Mouse (Mus musculus): ENCODE measurements around the gene Gm3250.
"Not testable (repeated sequence)": the region's sequence is repeated elsewhere in the genome, so short reads cannot be mapped to it uniquely, and the experiment has no call there.

Gm3250 gene

DNA sequence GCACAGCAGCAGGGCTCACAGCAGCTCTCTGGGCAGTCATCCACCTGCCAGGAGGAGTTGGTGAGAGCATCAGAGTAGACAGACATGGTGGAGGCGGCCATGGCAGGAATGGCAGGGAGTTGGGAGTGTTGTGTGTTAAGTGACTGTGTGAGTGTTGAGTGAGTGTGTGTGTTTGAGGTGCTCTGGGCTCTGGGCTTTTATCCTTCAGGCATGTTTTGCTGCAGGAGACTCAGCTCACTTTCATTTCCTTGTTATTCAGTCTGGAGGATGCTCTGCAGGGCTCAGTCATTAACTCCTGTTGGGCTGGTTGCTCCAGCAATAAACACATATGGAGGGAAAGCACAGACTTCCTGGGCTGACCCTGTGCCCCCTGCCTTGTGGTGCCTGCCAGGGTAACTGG lies at the start of gene Gm3250:
Gene Gm3250 (minus strand): TSS at position 101 of the 400 bp plus-strand sequence.
- not testable (repeated sequence) for DNase-seq

DNA sequence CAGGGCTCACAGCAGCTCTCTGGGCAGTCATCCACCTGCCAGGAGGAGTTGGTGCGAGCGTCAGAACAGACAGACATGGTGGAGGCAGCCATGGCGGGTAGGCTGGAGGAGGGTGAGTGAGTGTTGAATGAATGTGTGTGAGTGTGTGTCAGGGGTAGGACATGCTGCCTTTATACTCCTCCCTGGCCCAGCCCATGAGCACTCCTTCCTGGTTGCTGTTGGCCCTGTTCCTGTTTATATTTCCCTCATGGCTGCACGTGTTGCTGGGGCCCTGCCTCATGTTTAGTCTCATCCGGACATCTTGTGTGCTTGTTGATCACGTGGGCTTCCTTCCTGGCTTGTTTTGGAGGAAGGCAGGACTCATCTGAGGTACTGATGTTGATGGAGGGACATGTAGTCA lies 44.6 kb upstream of the Gm3250 start, which contains the start of gene Krtap10-4:
Gene Krtap10-4 (minus strand): TSS at position 145 of the 400 bp plus-strand sequence.
- DNase-seq = no peak

DNA sequence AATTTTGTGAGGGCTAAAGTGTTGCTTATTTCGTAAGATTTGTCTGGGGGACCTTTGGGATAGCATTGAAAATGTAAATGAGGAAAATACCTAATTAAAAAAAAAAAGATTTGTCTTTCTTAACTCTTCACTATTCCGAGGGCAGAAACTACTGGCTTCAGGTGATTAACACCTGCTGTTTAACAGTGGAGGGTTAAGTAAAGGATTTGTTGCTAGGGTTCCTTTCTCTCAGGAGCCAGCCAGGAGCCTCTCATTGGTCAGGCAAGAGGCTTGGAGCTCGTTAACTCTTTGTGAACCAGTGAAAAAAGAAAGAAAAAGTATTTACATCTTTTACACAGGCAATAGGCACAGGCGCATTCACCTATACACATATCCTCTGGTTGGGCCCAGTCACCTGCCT lies 36.9 kb upstream of the Gm3250 start:
- no peak for DNase-seq

DNA sequence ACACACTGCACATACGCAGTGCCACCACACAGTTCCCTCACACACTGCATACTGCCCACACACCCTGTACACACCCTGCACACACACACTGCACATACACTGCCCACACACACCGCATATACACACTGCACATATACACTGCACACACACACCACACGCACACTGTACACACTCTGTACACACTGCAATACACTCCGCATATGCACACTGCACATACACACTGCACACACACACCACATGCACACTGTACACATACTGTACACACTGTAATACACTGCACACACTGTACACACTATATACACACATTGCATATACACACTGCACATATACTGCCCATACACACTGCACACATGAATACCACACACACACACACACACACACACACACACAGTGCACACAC lies 36.2 kb upstream of the Gm3250 start:
- DNase-seq = no peak

DNA sequence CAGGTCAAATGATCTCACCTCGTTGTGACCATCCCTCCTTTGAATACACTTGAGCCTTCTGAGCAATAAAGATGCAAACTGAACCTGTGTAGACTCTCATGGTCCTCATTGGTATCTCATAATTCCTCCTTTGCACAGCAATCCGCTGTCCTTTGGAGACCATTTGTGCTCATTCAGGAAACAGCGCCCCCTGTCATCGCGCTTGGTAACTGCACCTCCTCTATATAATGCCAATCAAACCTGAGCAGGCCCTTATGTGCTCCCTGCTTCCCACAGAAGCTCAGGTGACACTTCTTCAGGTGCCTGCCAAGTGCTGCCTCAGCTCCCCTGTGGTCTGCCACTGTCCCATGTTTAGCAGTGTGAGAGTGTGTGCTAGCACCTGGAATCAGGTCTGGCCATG lies 33.2 kb upstream of the Gm3250 start:
- DNase-seq = no peak

DNA sequence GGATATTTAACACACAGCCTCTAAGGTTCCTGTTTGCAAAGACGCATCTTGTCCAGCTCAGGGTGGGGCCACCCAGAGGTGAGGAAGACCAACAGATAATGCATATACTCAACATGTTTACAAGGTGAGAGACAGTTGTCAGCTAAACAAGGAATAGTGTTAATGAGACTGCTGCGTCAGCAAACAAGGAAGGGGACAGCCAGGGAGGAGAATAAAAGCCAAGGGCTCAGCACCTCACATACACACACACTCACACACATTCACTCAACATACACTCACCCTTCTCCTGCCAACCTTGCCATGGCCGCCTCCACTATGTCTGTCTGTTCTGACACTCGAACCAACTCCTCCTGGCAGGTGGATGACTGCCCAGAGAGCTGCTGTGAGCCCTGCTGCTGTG lies 32.0 kb upstream of the Gm3250 start, which contains the start of gene Gm2696:
Gene Gm2696 (plus strand): TSS at position 301 of the 400 bp plus-strand sequence.
- no peak for DNase-seq

DNA sequence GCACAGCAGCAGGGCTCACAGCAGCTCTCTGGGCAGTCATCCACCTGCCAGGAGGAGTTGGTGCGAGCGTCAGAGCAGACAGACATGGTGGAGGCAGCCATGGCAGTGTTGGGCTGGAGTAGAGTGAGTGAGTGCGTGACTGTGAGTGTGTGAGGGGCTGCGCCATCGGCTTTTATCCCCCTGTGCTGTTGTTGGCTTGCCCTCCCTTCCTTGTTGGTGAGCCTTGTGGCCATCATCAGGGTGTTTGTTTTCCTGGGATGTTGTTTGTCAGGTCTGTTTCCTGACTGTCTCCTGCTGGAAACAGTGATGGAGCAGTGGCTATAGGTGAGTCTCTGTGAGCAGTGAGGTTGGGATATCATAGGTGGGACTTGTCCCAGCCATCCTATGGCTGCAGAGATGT lies 29.4 kb upstream of the Gm3250 start, which contains the start of gene Gm9507:
Gene Gm9507 (minus strand): TSS at position 101 of the 400 bp plus-strand sequence.
- no peak for DNase-seq

DNA sequence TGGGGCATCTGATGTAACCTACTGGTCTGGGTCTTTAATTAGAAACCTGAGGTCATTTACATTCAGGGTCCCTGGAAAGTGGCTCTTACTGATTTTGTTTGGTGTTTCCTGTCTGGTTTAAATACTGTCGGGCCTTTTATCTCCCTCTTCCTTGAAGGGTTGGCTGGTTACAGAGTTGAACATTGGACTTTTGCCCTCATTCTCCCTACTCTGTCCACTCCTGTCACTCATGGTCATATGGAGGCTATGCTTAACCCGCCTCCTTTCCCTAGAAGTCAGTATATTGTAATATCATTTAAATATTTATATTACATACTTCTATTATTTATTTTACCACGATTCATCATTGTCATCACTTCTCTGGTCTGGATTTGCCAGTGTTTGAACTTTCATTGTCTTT lies 21.8 kb upstream of the Gm3250 start:
- DNase-seq = no peak

DNA sequence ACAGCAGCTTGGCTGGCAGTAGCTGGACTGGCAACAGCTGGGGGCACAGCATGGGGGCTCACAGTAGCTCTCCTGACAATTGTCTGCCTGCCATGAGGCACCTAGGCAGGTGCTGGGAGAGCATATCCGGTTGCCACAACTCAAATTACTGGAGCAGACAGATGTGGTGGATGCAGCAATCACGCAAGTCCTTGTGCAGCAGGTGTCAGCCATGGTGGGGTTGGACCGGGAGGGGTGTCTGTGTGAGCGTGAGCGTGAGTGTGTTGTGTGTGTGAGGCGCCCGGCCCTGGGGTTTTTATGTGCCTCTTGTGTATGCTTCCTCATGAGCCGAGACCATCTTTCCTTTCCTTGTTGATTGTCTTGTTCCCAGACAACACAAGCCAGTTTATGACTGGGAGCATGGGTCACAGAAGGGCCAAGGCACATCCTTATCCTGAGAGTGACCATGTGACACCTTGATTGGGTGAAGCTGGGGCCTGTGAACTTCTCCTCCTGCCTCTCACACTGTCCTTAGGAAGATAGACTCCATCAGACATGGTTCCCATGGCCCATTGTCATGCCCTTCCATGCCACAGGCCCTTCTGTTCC lies 16.7 kb upstream of the Gm3250 start, which contains the start of gene Gm19668:
Gene Gm19668 (minus strand): TSS at position 213 of the 588 bp plus-strand sequence.
- DNase-seq = no peak

DNA sequence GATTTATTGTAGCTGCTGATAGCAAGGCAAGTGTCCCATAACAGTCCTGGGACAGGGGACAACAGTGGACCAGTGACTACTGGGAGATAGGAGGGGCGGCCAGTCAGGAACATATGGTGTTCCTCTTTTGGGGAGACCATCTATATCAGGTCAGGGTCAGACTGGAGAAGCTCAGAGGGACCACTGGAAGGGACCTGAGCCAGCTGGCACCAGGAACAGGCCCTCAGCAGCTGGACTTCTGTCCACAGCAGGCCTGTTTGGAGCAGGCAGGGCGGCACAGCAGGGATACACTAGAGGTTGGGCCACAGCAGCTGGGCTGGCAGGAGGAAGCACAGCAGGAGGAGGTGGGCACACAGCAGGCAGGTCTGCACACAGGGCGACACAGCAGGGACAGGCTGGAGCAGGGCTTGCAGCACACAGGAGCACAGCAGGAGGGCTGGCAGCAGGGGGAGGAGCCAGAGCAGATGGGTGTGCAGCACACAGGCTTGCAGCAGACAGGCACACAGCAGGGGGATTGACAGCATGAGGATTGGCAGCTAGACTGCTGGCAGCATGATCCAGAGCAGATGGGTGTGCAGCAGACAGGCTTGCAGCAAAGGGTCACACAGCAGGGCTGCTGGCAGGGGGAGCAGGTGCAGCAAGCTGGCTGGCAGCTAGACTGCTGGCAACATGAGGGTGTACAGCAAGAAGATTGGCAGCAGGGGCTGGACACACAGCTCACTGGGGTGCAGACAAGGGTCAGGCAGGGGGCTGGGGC lies 16.0 kb upstream of the Gm3250 start:
- peak; percentile 26 for DNase-seq

DNA sequence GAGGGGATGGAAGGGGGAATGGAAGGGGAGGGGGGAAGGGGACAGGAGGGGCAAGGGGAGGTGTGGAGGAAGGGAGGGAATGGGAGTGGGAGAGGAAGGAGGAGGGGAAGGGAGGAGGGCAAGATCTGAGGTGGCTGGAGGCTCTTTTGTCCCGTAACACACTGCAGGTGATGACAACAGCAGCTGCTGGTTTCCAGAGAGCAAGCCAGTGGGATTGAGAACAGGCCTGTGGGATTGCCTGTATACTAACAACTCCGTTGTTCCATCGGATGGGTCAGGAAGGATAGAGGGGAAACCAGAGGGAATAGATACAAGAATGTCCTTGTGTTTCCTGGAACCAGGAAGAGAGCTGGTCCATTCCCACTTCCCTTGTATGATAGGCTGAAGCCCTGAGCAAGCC lies 15.3 kb upstream of the Gm3250 start:
- DNase-seq = no peak

DNA sequence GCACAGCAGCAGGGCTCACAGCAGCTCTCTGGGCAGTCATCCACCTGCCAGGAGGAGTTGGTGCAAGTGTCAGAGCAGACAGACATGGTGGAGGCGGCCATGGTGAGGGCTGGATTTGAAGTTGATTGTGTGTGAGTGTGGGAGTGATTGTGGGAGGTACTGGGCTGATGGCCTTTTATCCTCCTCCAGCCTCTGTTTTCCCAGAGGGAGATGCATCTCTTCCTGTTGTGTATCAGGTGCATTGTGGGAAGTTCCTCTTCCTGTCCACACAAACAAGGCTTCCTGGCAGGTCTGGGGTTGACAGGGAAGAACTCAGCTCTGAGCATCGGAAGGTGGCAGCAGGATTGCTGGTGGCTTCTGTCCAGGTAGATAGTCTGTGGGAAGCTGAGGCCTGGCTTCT lies 12.6 kb upstream of the Gm3250 start, which contains the start of gene Gm9639:
Gene Gm9639 (minus strand): TSS at position 101 of the 400 bp plus-strand sequence.
- no peak for DNase-seq

DNA sequence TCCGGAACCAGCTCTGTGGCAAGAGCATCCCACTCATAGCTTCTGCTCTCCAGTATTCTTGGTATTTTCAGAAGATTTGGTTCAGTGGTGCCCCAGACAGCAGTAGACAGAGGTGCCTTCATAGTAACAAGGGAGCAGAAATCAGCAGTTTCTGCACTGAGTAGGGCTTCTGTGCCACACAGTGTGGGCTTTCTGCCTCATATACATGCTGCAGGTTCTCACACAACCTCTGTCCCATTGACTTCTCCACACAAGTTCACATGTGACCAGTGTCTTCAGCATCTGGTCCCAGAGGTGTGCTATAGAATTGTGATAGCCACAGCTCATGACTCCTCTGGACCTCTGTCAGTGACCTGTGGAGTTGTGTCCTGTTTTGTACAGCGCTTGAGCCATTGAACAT lies 6.3 kb upstream of the Gm3250 start:
- no peak for DNase-seq

DNA sequence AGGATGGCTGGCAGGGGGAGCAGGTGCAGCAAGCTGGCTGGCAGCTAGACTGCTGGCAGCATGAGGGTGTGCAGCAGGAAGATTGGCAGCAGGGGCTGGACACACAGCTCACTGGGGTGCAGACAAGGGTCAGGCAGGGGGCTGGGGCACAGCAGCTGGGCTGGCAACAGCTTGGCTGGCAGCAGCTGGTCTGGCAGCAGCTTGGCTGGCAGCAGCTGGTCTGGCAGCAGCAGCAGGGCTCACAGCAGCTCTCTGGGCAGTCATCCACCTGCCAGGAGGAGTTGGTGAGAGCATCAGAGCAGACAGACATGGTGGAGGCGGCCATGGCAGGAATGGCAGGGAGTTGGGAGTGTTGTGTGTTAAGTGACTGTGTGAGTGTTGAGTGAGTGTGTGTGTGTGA lies 5.5 kb upstream of the Gm3250 start, which contains the start of gene Gm7137:
Gene Gm7137 (minus strand): TSS at position 325 of the 400 bp plus-strand sequence.
- DNase-seq = not testable (repeated sequence)

DNA sequence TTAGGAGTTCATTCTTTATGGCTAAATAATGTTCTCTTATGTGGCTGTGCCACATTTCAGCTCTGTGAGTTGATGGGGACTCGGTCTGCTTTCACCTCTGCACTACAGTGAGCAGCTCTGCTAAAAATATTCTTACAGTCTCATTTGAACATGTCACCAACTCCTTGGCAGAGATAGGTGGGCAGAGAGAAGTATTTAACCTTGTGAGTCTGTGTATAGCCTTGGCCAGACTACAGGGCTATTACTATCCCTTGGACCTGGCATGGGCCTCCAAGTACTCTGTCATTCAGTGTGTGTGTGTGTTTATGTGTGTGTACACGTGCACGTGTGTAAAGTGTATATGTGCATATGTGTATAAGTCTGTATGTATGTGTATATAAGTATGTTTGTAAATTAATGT lies 1.1 kb upstream of the Gm3250 start:
- DNase-seq = not testable (repeated sequence)

DNA sequence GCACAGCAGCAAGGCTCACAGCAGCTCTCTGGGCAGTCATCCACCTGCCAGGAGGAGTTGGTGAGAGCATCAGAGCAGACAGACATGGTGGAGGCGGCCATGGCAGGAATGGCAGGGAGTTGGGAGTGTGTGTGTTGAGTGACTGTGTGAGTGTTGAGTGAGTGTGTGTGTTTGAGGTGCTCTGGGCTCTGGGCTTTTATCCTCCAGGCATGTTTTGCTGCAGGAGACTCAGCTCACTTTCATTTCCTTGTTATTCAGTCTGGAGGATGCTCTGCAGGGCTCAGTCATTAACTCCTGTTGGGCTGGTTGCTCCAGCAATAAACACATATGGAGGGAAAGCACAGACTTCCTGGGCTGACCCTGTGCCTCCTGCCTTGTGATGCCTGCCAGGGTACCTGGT lies 5.5 kb downstream of the Gm3250 start, which contains the start of gene Gm7138:
Gene Gm7138 (minus strand): TSS at position 101 of the 400 bp plus-strand sequence.
- not testable (repeated sequence) for DNase-seq

DNA sequence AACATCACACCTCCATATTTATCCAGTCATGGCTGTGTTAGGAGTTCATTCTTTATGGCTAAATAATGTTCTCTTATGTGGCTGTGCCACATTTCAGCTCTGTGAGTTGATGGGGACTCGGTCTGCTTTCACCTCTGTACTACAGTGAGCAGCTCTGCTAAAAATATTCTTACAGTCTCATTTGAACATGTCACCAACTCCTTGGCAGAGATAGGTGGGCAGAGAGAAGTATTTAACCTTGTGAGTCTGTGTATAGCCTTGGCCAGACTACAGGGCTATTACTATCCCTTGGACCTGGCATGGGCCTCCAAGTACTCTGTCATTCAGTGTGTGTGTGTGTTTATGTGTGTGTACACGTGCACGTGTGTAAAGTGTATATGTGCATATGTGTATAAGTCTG lies 10.2 kb downstream of the Gm3250 start:
- DNase-seq = not testable (repeated sequence)

DNA sequence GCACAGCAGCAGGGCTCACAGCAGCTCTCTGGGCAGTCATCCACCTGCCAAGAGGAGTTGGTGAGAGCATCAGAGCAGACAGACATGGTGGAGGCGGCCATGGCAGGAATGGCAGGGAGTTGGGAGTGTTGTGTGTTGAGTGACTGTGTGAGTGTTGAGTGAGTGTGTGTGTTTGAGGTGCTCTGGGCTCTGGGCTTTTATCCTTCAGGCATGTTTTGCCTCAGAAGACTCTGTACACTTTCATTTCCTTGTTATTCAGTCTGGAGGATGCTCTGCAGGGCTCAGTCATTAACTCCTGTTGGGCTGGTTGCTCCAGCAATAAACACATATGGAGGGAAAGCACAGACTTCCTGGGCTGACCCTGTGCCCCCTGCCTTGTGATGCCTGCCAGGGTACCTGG lies 11.1 kb downstream of the Gm3250 start, which contains the start of gene Gm3238:
Gene Gm3238 (minus strand): TSS at position 101 of the 400 bp plus-strand sequence.
- not testable (repeated sequence) for DNase-seq

DNA sequence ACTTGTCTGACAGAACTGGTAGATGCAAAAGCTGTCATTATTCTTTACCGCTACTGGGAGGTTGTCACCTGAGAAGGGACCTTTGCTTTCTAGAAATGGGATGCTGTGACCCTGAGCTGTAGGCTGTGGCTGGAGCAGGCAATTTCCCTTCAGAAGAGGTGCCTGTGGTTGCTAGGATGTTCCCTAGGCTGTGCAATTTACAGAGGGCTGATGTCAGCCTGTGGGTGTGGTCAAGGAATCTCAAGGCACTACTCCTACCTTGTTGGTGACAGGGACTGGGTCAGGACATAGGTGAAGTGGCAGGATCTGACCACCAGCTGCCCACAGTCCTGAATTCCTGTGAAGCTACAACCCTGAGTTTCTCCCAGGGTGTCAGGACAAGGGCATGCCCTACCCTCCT lies 12.6 kb downstream of the Gm3250 start:
- DNase-seq = no peak

DNA sequence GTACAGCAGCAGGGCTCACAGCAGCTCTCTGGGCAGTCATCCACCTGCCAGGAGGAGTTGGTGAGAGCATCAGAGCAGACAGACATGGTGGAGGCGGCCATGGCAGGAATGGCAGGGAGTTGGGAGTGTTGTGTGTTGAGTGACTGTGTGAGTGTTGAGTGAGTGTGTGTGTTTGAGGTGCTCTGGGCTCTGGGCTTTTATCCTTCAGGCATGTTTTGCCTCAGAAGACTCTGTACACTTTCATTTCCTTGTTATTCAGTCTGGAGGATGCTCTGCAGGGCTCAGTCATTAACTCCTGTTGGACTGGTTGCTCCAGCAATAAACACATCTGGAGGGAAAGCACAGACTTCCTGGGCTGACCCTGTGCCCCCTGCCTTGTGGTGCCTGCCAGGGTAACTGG lies 22.8 kb downstream of the Gm3250 start, which contains the start of gene Gm3233:
Gene Gm3233 (minus strand): TSS at position 101 of the 400 bp plus-strand sequence.
- DNase-seq = not testable (repeated sequence)

DNA sequence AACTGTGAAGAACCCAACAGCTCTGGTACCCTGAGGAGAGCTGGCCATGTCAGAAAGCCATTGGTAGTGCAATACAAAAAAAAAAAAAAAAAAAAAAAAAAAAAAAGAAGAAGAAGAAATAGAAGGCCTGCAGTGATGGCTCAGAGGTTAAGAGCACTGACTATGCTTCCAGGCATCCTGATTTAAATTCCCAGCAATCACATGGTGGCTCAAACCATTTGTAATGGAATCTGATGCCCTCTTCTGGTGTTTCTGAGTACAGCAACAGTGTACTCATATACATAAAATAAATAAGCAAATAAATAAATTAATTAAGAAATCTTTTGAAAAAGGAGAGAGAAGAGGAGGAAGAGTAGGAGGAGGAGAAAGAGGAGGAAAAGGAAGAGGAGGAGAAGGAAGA lies 28.9 kb downstream of the Gm3250 start:
- no peak for DNase-seq

DNA sequence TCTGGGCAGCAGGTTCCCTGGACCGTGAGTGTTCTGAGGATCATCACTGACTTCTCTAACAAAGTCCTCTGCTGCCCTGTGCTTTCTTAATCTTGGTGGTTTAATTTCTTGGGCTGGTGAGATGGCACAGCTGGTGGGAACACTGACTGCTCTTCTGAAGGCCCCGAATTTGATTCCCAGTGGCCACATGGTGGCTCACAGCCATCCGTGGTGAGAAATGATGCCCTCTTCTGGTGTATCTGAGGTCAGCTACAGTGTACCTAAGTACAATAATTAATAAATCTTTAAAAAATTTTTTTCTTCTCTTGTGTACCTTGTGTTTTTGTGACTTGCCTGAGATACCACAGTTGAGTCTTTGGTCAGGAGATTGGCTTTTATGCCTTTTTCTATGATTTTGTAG lies 30.0 kb downstream of the Gm3250 start:
- not testable (repeated sequence) for DNase-seq

DNA sequence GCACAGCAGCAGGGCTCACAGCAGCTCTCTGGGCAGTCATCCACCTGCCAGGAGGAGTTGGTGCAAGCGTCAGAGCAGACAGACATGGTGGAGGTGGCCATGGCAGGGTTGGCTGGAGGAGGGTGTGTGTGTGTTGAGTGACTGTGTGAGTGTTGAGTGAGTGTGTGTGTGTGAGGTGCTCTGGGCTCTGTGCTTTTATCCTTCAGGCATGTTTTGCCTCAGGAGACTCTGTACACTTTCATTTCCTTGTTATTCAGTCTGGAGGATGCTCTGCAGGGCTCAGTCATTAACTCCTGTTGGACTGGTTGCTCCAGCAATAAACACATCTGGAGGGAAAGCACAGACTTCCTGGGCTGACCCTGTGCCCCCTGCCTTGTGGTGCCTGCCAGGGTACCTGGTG lies 31.1 kb downstream of the Gm3250 start, which contains the start of gene Gm9736:
Gene Gm9736 (minus strand): TSS at position 101 of the 400 bp plus-strand sequence.
- not testable (repeated sequence) for DNase-seq

DNA sequence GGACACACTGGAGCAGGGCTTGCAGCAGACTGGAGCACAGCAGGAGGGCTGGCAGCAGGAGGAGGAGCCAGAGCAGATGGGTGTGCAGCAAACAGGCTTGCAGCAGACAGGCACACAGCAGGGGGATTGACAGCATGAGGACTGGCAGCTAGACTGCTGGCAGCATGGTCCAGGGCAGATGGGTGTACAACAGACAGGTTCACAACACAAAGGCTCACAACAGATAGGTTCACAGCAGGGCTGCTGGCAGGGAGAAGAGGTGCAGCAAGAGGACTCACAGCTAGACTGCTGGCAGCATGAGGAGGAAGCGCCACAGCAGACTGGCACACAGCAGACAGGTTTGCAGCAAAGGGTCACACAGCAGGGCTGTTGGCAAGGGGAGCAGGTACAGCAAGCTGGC lies 31.7 kb downstream of the Gm3250 start:
- peak; percentile 19 for DNase-seq
